Mouse (Mus musculus): ENCODE data around the gene Ica1. TPM values are rescaled to one million over a fixed set of nuclear protein-coding genes. Genes with fewer than 3 reads are reported as not detected.

Gene Ica1
- polyA plus RNA-seq, 2 experiments: 1.9 to 5.5 TPM

DNA sequence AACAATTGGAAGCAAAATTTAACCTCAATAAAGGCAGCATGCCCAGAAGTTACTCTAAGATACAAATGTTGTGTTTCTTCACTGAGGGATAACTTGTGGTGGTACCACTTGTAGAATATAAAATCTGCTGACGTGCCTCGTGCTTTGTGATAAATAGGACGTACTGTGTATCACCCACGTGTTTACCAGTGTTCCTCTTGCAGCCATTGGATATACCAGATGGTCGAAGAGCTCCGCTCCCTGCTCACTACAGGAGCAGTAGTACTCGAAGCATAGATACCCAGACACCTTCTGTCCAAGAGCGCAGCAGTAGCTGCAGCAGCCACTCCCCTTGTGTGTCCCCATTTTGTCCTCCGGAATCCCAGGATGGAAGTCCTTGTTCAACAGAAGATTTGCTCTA is 195.9 kb downstream of the Ica1 start:
- Histone ChIP-seq H3K4me3 (ENCODE audit: insufficient read depth in 1 of 2, low read depth in 2 of 2, low read length in 2 of 2) (no peak overlapping the region), H3K27ac (no peak overlapping the region), H3K4me1 (replicated peaks; ENCODE audit: control insufficient read depth in 2 of 2, insufficient read depth in 2 of 2, low read length in 1 of 2) (no peaks in the 10 kb centered on the region), H3K36me3 (replicated peaks; ENCODE audit: control insufficient read depth, insufficient read depth, low read depth) (no peaks in the 10 kb centered on the region), H3K4me2 (ENCODE audit: low read depth) (no peak overlapping the region), H3K9me3 (ENCODE audit: control insufficient read depth, low read length) (no peaks in the 10 kb centered on the region), H3K9ac (replicated peaks) (no peak overlapping the region), H3K27me3 (ENCODE audit: control insufficient read depth, insufficient read depth, low read length) (no peaks in the 10 kb centered on the region)
- TF ChIP-seq EP300 (IDR thresholded peaks at IDR 0.05; ENCODE audit: low read depth) (no peak), CTCF (IDR thresholded peaks at IDR 0.05; ENCODE audit: low read depth) (no peak)
- DNase-seq (ENCODE audit: low read depth in 3 of 3, low spot score in 3 of 3) (no peak), ATAC-seq (ENCODE audit: insufficient read depth) (no peak)
- WGBS (ENCODE audit: insufficient replicate concordance): 80% methylated on average over 9 of the region's 9 CpGs

Other genes with a start within 250 kb of the Ica1 start
- gene Nxph1, start 169.9 kb upstream of the Ica1 start, polyA plus RNA-seq (2012; rRNA removed): 0.03 TPM in 1 of 2 replicates, not detected in the other
- not detected in 2 replicates for gene Nxph1, start 169.9 kb upstream of the Ica1 start, polyA plus RNA-seq (2014; fragmentation: Nextera tagmentation; extraction: Ambion mirVana)

Measured in liver, embryonic 14.5 days (tissue).